Mouse (Mus musculus) ovary, postnatal 14 days (tissue): Measurements from ENCODE around the gene Ccdc155.

Experiments used
- DNase-seq: peaks from one replicate; pipeline ENCODE4 v3.0.0; 2022; ENCODE audit warnings: low spot score

Ccdc155 gene

DNA sequence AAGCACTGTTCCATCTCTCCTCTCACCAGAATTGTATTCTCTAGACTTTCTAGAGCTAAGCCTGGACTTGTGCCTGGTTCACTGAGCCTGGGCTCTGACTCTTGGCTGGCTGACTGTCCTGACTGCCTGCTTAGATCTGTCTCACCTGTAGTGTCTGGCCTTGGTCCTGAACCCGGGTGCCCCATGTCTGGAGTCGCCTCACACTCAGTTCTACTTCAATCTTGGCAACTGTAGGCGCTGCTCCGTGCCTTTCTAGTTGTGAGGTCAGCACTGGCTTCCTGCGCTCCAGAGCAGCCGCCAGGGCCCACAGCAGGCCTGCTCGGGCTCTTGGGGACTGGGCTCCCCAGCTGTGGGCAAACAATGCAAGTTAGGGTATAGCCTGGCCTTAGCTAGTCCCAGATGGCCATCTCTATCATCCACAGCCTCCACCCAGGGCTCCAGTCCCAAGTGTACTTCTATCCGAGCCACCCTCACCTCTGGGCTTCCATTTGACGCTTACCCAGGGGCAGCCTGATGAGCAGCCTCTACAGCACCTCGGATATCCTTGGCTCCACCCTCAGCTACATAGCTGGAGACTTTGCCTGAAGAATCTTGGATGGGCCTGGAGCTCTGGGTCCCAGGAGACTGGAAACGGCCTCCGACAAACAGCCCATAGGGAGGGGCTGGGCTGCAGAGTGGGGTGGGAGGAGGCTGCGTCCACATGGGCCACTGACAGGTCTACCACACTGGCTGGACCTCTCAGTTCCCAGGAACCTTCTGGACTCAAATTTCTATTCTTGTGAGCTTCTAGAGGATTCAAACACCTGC is 60.1 kb downstream of the Ccdc155 start:
- DNase-seq: no peak

- DNase-seq: no peak
Observed at GRCm38 (mm10) chr7:45141914-45142313, 62.8 kb downstream of the Ccdc155 start.

GRCm38 (mm10) chr7:45141319-45141718 is 63.4 kb downstream of the Ccdc155 start:
- no peak for DNase-seq

DNA sequence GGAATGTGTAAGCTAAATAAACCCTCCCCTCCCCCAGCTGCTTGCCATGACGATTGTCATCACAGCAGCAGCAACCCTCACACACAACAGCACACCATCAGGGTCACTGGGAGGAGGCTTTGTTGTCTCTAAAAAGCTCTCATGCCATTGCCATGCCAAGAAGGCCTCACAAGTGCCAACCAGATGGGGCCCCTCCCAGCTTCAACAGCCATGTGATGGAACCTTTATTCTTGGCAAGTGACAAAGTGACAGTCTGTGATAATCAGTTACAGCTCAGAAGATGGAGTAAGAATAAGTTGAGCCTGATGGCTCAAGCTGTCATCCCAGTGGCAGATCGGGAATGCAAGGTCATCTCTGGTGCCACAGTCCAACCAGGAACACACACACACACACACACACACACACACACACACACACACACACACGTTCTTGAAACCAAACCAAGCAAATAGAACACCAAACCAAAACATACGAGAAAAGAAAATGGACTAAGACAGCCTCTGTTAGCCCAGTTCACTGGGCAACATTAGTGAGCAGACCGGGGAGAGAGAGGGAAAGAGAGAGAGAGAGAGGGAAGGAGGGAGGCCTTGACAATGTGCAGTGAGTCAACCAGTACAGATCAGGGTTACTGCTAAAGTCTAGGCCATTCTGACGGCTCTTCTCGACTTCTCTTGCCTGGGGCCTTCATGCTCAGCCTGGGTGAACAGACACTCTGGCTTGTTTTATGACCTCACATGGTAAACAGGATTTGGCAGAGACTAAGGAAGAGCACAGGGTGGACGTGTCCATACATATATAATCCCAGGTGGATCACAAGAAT is 64.6 kb downstream of the Ccdc155 start:
- no peak for DNase-seq

- no peak for DNase-seq
Observed at GRCm38 (mm10) chr7:45138403-45138802, 66.3 kb downstream of the Ccdc155 start.

GRCm38 (mm10) chr7:45137171-45138006 is 67.3 kb downstream of the Ccdc155 start:
- DNase-seq: no peak

GRCm38 (mm10) chr7:45135993-45136567 is 68.6 kb downstream of the Ccdc155 start, which contains the start of the genes Gm45713 and Flt3l:
Gene Gm45713, minus strand, starts transcription at chr7:45136231.
Gene Flt3l, minus strand, starts transcription at chr7:45136432.
- peak; percentile 94 for DNase-seq

- DNase-seq: no peak
Observed at GRCm38 (mm10) chr7:45135370-45135769, 69.3 kb downstream of the Ccdc155 start.

GRCm38 (mm10) chr7:45134544-45135026 is 70.1 kb downstream of the Ccdc155 start:
- no peak for DNase-seq
